Comparison of ENCODE assay signal across 8 mouse cellular contexts in the genomic region with DNA sequence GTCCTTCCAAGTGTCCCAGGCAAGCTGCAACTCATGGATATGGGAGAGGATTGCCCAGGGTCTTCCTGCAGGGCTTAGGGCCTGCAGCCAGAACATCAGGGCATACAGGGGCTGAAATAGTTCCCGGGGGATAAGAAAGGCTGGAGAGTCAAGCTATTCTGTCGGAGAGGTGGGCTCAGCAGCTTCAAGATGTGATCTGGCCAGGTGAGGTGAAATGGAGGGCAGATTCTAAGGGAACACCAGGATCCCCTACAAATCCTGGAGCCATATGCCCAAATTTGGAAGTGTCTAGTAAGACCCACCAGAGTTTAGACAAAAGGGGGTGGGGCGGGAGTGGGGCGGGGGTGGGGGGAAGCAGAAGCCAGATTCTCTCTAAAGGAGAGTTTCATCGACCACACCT. TPM values are rescaled to one million over a fixed set of nuclear protein-coding genes. Genes with fewer than 3 reads are reported as not detected.
DNase-seq lines count a peak whose midpoint lies in the region; ATAC-seq and TF ChIP-seq lines count a peak whose summit lies in the region.

No protein-coding gene starts in this region.

- DNase-seq in left cerebral cortex, adult 2 months (ENCODE audit: extremely low spot score in 1 of 2, low spot score in 2 of 2): no peak
- no peak for DNase-seq in left cerebral cortex, postnatal 4 days
- DNase-seq in intestine, embryonic 14.5 days (ENCODE audit: low spot score): peak; percentile 64
- DNase-seq in yolk sac, embryonic 10.5 days (ENCODE audit: low spot score): no peak
- DNase-seq in natural killer cell, adult 2 months (ENCODE audit: low spot score in 2 of 2): no peak
- DNase-seq in adrenal gland, postnatal 36 days: no peak

- no peak for TF ChIP-seq CTCF in left cerebral cortex, adult 2 months (IDR thresholded peaks at IDR 0.05)

- no peak overlapping the region for H3K27ac ChIP-seq in left cerebral cortex, adult 2 months
- H3K27ac ChIP-seq in embryonic facial prominence, embryonic 12.5 days: peak overlapping the region; percentile 76; the same call in 1 of the 2 replicates
- peak overlapping the region; percentile 90 for H3K27ac ChIP-seq in intestine, embryonic 14.5 days (ENCODE audit: low read depth)
- H3K27ac ChIP-seq in neural tube, embryonic 12.5 days: no peak overlapping the region

- H3K27me3 ChIP-seq in embryonic facial prominence, embryonic 12.5 days: no peaks in the 10 kb centered on the region
- no peaks in the 10 kb centered on the region for H3K27me3 ChIP-seq in intestine, embryonic 14.5 days (replicated peaks; ENCODE audit: control insufficient read depth, insufficient read depth, low read length)
- H3K27me3 ChIP-seq in neural tube, embryonic 12.5 days (replicated peaks): peaks cover 19% of the 10 kb centered on the region; the same call in 1 of the 2 replicates

- intact Hi-C loops in left cerebral cortex, adult 2 months (cut with DNase I): no loop called here
- intact Hi-C loops in left cerebral cortex, postnatal 4 days (cut with DNase I): no loop called here

- ATAC-seq in embryonic facial prominence, embryonic 12.5 days (ENCODE audit: insufficient number of reproducible peaks, insufficient read depth, low FRiP score, low TSS enrichment): no peak
- ATAC-seq in intestine, embryonic 14.5 days (replicated peaks; ENCODE audit: low FRiP score, low TSS enrichment, low read depth): no peak
- ATAC-seq in neural tube, embryonic 12.5 days (ENCODE audit: low FRiP score, low read depth): no peak

- H3K9me3 ChIP-seq in embryonic facial prominence, embryonic 12.5 days: no peaks in the 10 kb centered on the region
- H3K9me3 ChIP-seq in intestine, embryonic 14.5 days (ENCODE audit: control insufficient read depth, low read length): no peaks in the 10 kb centered on the region
- H3K9me3 ChIP-seq in neural tube, embryonic 12.5 days: no peaks in the 10 kb centered on the region

- peak overlapping the region; percentile 67 for H3K9ac ChIP-seq in embryonic facial prominence, embryonic 12.5 days
- H3K9ac ChIP-seq in intestine, embryonic 14.5 days (ENCODE audit: low read length): peak overlapping the region; percentile 70
- no peak overlapping the region for H3K9ac ChIP-seq in neural tube, embryonic 12.5 days

- H3K4me3 ChIP-seq in left cerebral cortex, adult 2 months: peak overlapping the region; percentile 89
- peak overlapping the region; percentile 69 for H3K4me3 ChIP-seq in embryonic facial prominence, embryonic 12.5 days
- H3K4me3 ChIP-seq in intestine, embryonic 14.5 days (ENCODE audit: low read depth, low read length): peak overlapping the region; percentile 89
- peak overlapping the region; percentile 55 for H3K4me3 ChIP-seq in neural tube, embryonic 12.5 days

- H3K4me2 ChIP-seq in embryonic facial prominence, embryonic 12.5 days (replicated peaks): peak overlapping the region; percentile 89
- H3K4me2 ChIP-seq in intestine, embryonic 14.5 days (ENCODE audit: low read length): peak overlapping the region; percentile 66
- H3K4me2 ChIP-seq in neural tube, embryonic 12.5 days (replicated peaks): peak overlapping the region; percentile 93

- no peaks in the 10 kb centered on the region for H3K36me3 ChIP-seq in embryonic facial prominence, embryonic 12.5 days
- H3K36me3 ChIP-seq in intestine, embryonic 14.5 days (ENCODE audit: control insufficient read depth, insufficient read depth, low read length): no peaks in the 10 kb centered on the region; the same call in 1 of the 2 replicates
- no peaks in the 10 kb centered on the region for H3K36me3 ChIP-seq in neural tube, embryonic 12.5 days

- WGBS in embryonic facial prominence, embryonic 12.5 days: 17% methylated on average over 5 of the region's 5 CpGs
- WGBS in intestine, embryonic 14.5 days: 6% methylated on average over 5 of the region's 5 CpGs
- 36% methylated on average over 5 of the region's 5 CpGs for WGBS in neural tube, embryonic 12.5 days

- H3K4me1 ChIP-seq in embryonic facial prominence, embryonic 12.5 days: peaks cover 31% of the 10 kb centered on the region
- H3K4me1 ChIP-seq in intestine, embryonic 14.5 days (replicated peaks; ENCODE audit: control insufficient read depth, insufficient read depth, low read length): peaks cover 50% of the 10 kb centered on the region
- H3K4me1 ChIP-seq in neural tube, embryonic 12.5 days: peaks cover 26% of the 10 kb centered on the region

RNA-seq across cellular contexts. Expression of a gene that starts 1.0 kb away (rescaled TPM):
- total RNA-seq in left cerebral cortex, adult 2 months (2021): 10 to 100 TPM; 85.5 to 86.7 TPM
- 10 to 100 TPM; 70.0 to 70.2 TPM for total RNA-seq in left cerebral cortex, postnatal 4 days (2021)
- 204 and 212 TPM in 2 replicates for polyA plus RNA-seq in embryonic facial prominence, embryonic 12.5 days (2016; fragmentation: Nextera tagmentation; extraction: Ambion mirVana)
- 327 and 365 TPM in 2 replicates for polyA plus RNA-seq in intestine, embryonic 14.5 days (2014; fragmentation: Nextera tagmentation; extraction: Ambion mirVana)
- 91.8 and 93.2 TPM in 2 replicates for polyA plus RNA-seq in neural tube, embryonic 12.5 days (2016; fragmentation: Nextera tagmentation; extraction: Ambion mirVana)
- total RNA-seq in adrenal gland, postnatal 36 days (2021): 100 to 1,000 TPM; 114 to 115 TPM

RNA-seq across cellular contexts. Expression of a gene that starts 45.6 kb away (rescaled TPM):
- total RNA-seq in left cerebral cortex, adult 2 months (2021): under 1 TPM in 1 of 2 experiments, not detected in 1; 0.32 TPM
- total RNA-seq in left cerebral cortex, postnatal 4 days (2021): not detected
- 0.67 and 0.78 TPM in 2 replicates for polyA plus RNA-seq in embryonic facial prominence, embryonic 12.5 days (2016; fragmentation: Nextera tagmentation; extraction: Ambion mirVana)
- polyA plus RNA-seq in intestine, embryonic 14.5 days (2014; fragmentation: Nextera tagmentation; extraction: Ambion mirVana): 3.0 and 3.1 TPM in 2 replicates
- polyA plus RNA-seq in neural tube, embryonic 12.5 days (2016; fragmentation: Nextera tagmentation; extraction: Ambion mirVana): 0.28 and 0.41 TPM in 2 replicates
- total RNA-seq in adrenal gland, postnatal 36 days (2021): 1 to 10 TPM; 7.3 to 10.0 TPM

Comparison
In these comparisons a context has a peak if more than half of its experiments do, and no peak if none do; other contexts are left out.
1. H3K27ac ChIP-seq: peak in embryonic facial prominence, embryonic 12.5 days (single experiment) and intestine, embryonic 14.5 days (single experiment); none in left cerebral cortex, adult 2 months (single experiment) and neural tube, embryonic 12.5 days (single experiment).
2. RNA of a gene that starts 45.6 kb away (total RNA-seq): 7.3 to 10.0 TPM in adrenal gland, postnatal 36 days; 0.32 TPM in left cerebral cortex, adult 2 months and not detected in left cerebral cortex, postnatal 4 days; every median in the first group is over 4 times any median in the second.
3. Peak in every context shown above with its lines, with median percentiles within 50 percentile points of each other: H3K4me3 ChIP-seq and H3K4me2 ChIP-seq.